Mouse (Mus musculus): ENCODE measurements around the gene Ero1l.

- TF ChIP-seq CTCF (IDR thresholded peaks at IDR 0.05; ENCODE audit: borderline replicate concordance, control insufficient read depth, extremely low read depth, insufficient read depth, low read length, poor library complexity) (no peak), POLR2A (IDR thresholded peaks at IDR 0.05; ENCODE audit: control insufficient read depth, extremely low read depth, insufficient read depth, low read length, poor library complexity) (no peak)
Observed at GRCm38 (mm10) chr14:45328072-45328713, 9.6 kb upstream of the Ero1l start.

Data from thymus, adult 2 months (tissue).